Mouse (Mus musculus) ES-E14 (cell line): Measurements from ENCODE around the gene Vps8.

Experiments
- CHD2 ChIP-seq: IDR thresholded peaks from 2 replicates; pipeline ENCODE4 v1.6.1; 2014; ENCODE audit warnings: mild to moderate bottlenecking, low read depth, low read length, inconsistent platforms
- HCFC1 ChIP-seq: IDR thresholded peaks from 2 replicates; pipeline ENCODE4 v1.6.1; 2012; ENCODE audit warnings: low read length, inconsistent platforms, borderline replicate concordance; ENCODE audit not compliant: insufficient read depth
- MAFK ChIP-seq: IDR thresholded peaks from 2 replicates; pipeline ENCODE4 v1.6.1; 2014; ENCODE audit warnings: mild to moderate bottlenecking, low read depth, low read length, inconsistent platforms; ENCODE audit not compliant: insufficient read depth
- ZC3H11A ChIP-seq: IDR thresholded peaks from 2 replicates; pipeline ENCODE4 v1.6.1; 2012; ENCODE audit warnings: low read depth, mild to moderate bottlenecking, inconsistent platforms, low read length, borderline replicate concordance
- ZNF384 ChIP-seq: IDR thresholded peaks from 2 replicates; pipeline ENCODE4 v1.6.1; 2012; ENCODE audit warnings: low read depth, low read length, inconsistent platforms

GRCm38 (mm10) chr16:21406136-21406535, 16.8 kb upstream of the Vps8 start:
- TF ChIP-seq ZC3H11A (no peak), ZNF384 (no peak), CHD2 (no peak), HCFC1 (no peak), MAFK (no peak)
